Mouse (Mus musculus) cerebellum, adult 2 months (tissue): ENCODE data around the gene Ier5.

Source experiments
- CTCF ChIP-seq: fragments of 200-500 bp; IDR thresholded peaks from 2 replicates; pipeline ENCODE4 v1.5.1; 2011; ENCODE audit warnings: low read depth, mild to moderate bottlenecking, control low read depth, low read length, moderate library complexity, borderline replicate concordance; ENCODE audit not compliant: insufficient read depth
- POLR2A ChIP-seq: fragments of 200-500 bp; IDR thresholded peaks from 2 replicates; pipeline ENCODE4 v1.6.1; 2011; ENCODE audit warnings: low read length, control low read depth, borderline replicate concordance; ENCODE audit not compliant: insufficient read depth

- TF ChIP-seq CTCF (no peak), POLR2A (no peak)
Observed at GRCm38 (mm10) chr1:155058099-155059012, 41.1 kb downstream of the Ier5 start.
